Mouse (Mus musculus): ENCODE results near the gene Bsx.
A peak's percentile ranks its signal among the peaks of the same experiment; 100 is the strongest.

Bsx gene

DNA sequence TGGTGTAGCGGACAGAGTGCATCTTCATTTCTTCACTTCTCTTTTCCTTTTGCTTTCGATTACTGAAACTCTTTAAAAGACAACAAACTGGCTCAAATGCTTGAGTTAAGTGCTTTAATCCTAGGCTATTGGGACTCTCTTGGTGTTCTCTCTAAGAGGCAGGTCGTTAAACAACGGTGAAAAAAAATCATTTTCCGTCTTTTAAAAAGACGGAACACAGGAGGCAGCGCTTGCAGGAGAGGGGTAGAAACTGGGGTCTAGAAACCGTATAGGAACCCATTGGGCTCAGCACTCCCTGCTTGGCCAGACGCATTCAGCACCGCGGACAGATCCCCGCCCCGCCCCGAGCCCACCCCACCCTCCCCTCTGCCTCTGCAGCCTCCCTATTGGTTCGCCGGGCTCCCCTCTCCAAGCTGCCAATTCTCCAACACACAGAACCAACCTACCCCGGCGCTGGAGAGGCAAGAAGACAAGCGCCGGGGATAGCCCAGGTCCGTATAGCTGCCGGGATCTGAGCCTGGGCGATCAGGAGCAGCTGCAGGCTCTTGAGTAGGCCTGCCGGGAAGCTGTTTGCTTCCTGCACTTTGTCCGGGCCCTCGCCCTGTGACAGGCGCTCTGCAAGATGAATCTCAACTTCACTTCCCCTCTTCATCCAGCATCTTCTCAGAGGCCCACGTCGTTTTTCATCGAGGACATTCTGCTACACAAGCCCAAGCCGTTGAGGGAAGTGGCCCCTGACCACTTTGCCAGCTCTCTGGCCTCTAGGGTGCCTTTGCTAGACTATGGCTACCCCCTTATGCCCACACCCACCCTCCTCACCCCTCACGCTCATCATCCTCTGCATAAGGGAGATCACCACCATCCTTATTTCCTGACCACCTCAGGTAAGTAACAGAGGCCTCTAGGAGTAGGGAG, at the start of gene Bsx:
TSS of gene Bsx (plus strand) at position 572 of the 915 bp plus-strand sequence.
- DNase-seq: peak; percentile 86

DNA sequence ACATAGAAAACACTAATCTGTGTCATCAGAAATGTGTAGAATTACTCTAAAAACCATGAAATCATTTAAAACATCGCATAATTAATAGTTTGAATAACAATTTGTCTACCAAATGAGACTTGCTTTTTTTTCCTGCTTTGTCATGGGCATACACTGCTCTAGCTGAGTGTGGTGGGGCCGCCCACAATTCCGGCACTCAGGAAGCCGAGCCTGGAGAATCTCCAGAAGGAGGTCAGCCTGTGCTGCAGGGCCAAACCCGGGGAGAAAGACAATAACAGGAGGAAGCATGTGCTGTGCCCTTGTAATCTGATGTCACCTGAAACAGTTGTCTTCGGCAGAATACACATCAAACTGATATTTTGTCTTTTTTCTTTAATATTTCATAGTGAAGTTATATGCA, 48.3 kb upstream of the Bsx start:
- peak; percentile 19 for DNase-seq

DNA sequence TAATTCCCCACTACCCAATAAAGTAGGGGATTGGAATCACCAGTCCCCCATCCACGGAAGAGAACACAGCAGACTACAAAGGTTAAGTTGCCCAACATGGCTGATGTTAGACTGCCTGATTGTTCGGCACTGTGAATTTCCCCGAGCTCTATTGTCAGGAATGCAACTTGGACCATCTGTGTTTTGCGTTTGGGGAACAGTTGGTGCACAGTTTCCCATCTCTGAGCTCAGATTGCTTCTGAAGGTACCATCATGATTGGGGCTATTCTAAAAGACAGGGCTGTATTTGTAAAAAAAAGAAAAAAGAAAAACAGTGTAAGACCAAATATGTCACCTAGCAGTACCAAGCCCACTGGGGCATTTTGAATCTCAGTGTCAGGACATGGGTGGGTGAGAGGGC, 46.6 kb upstream of the Bsx start:
- DNase-seq: no peak

DNA sequence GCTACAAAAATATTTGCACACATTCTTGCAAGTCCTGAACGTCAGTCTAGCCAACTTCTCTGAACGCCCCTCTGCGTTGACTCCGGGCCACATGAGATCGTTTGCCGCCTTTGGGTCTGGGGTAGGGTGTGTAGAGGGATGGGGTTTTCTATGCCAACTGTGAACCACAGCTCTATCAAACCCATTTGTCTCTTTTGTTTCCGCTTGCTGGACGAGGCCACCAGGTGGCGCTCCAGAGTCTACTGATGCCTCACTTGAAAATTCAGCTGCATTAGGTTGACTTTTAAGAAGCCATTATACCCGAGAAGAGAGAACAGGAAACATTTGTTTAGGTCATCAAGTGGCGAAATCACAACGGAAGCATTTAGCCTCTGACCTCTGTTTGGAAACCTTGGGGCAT, 39.4 kb upstream of the Bsx start:
- peak; percentile 89 for DNase-seq

DNA sequence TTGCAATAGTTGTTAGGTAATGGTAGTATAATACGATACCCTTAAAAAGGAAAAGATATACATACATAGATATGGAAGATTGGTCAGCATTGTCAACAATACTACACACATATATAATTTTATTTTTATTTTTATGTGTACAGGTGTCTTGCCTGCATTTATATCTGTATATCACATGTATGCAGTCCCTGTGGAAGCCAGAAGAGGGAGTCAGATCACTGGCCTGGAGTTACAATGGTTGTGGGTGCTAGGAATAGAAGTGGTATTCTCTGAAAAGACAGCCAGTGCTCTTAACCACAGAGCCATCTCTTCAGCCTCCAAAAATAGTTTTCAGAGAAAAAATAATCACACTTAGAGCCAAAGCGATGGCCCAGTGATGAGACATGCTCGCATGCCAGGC, 37.2 kb upstream of the Bsx start:
- no peak for DNase-seq

DNA sequence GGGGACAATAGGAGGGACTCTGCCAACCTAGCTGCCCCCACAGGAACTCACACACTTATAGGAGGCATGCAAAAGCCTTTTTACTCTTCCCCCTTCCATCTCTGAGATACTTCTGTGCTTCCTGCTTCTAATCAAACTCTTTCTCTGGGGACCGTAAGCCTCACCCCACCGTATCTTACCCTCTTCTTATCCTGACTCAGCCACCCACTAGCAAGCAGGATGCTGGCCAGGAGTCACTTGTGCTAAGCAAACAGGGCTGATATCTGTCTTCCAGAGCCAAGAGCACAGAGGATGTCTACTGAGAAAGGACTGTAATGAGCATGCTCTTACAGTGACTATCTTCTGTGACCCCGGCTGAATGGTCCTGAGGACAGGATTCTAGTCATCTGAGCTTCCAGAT, 34.3 kb upstream of the Bsx start:
- DNase-seq: no peak

DNA sequence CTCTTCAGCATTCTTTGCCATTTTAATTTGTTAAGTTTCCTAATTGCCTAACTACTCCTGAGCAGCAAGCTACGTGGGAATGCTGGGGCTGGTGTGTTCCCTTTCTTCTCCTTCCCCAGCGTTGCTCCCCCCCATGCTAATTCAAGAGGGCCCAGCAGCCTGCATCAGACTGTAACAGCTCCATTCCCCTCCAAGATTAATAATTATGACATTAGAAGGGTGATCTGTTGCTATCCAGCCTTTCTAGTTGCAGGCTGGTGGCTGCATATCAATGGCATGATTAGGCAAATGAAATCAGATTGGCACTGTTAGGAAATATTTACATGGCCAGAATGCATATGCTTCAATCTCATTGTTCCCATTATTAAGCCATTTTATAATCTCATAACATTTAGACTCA, 22.4 kb upstream of the Bsx start:
- DNase-seq: no peak

DNA sequence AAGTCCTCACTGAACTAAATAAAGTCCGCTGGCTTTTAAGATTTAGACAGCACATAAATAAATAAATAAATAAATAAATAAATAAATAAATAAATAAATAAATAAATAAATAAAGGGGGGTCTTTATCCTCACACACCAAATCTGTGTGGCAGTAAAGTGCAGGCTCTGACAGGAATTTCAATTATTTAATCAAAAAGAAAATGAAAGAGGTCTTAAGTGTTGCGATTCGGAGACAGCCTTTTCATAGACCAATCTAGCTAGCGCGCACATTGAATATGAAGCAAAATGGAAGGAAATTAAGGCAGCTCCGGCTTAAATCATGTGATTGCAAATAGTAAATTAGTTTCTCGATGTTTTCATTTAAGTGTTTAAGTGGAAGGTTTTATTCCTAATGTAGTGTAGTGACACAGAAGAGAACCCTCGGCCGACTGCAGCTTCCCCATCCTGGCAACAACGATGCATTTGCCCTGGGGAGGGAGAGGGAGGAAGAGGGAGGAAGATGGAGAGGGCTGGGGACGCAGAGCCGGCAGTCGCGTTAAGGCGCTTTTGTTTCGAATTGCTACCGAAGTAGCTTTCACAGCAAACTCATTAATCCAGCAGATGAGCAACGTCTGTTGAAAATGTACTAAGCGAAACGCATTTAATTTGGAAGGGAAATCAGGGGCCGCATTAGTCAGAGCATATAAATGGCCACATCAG, 15.3 kb upstream of the Bsx start:
- peak; percentile 59 for DNase-seq

DNA sequence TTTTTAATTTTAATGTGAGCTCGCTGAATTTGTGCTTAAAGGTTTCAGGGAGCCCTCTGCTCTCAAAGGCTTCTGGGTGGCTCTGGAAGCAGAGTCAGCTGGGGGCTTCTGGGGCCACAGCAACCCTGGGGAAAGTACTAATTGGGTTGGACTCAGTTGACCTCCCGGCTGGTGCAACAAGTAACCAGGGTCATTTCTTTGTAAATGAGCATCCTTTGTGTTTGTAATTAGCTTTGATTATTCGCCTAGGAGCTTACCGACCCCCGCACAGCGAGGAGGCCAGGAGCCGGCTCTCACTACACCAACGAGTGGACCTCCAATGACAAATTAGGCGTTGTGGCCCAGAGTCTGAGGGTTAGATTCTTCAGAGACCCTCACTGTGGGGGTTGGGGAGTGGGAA, 14.7 kb upstream of the Bsx start:
- peak; percentile 38 for DNase-seq

DNA sequence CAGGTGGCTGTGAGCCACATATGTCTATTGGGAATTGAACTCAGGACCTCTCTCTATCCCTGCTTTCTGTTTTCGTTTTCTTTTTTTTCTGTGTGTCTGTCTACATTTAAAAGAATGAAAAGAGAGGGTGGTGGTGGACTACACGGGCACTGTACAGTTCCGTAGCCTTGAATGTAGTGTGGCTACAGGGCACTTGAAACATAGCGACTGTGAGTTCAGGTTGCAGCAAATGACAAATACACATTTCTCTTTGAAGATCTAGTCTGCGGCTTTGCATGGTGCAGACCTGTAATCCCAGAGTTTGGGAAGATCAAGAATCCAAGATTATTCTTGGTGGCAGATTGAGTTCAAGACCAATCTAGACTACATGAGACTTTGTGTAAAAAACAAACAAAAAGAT, 3.6 kb upstream of the Bsx start:
- no peak for DNase-seq

DNA sequence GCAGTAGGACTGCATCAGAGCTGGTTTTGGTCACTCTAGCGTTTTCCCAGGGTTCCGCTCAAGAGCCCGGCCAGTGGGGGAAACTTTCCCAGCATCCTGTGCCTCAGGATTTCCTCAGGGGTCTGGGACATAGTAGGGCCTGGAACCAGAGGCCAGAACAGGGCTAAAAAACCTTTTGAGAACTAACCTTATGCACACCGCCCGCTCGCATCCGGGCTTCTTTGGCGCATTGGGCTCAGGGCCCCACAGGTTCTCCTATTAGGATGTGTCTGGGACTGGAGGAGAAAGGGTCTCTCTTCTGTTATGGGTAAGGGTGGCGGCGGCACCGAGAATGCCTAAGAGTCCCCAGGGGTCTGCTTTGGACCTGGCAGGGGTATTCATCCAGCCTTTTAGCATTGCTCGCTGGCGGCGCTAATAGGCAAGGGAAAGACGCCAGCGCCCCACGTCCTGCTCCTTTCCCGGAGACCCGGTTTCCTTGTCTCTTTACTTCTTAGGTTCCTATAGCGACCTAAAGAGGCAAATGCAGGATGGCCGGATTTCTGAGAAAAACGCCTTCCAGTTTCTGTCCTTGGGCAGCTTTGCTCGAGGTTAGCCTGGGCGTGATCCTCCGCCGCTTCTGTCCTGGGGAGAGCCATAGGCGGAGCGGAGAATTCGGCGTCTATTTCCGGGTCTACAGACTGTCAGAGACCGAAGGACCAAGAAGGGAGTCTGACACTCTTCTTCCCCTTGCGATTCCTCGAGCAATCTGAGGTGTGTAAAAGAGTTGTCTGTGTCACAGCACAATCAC, 2.4 kb upstream of the Bsx start:
- DNase-seq: no peak

DNA sequence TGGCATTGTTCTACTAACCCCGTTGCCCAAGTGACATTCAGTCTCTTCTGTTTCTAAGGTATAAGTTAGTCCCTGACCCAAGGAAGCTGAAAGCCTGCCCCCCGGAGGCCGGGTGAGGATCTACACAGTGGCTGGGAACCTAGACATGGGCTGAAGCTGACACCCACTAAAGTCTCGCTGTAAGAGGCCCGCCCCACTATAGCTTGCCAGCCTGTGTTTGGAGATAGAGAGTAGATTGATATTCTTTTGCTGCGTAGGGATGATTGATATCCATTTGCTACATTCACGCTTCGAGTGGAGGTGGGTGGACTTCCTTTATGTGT, 1.8 kb upstream of the Bsx start:
- DNase-seq: no peak

DNA sequence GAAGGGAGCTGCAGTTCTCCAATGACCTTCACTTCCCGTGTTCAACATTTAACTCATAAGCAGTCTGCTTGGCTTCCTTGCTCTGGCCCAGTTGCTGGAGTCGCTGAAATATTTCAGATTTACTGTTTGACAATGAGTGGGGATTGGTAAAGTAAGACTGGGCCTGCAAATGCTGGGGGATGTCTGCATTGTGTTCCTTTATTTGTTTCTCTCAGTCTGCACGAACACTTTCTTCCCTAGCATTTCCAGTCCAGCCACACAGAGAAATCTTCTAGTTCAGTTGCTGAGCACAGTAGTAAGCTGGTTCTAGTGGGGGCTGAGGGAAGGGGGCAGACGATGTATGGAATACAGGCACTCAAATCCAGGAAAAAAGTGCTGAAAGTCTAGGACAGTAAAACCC, 1.0 kb downstream of the Bsx start:
- DNase-seq: no peak

DNA sequence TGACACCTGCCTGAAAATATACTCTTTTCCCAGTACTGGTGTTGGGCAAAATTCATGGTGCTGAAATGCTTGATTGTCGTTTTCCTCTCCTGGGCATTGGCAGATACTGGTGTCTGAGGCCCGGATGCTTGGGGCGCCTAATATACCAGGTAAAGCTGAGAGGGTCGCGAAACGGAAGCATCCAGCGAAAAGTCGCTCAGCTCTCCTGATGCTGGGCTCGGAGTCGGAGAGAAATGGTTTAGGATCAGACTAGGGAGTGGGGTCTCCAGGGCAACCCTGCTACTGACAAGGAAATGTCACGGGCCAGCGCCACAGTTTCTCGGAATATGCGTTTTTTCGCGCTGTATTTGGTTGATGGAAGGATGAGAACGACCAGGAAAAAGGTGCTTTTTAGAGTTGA, 1.5 kb downstream of the Bsx start:
- no peak for DNase-seq

DNA sequence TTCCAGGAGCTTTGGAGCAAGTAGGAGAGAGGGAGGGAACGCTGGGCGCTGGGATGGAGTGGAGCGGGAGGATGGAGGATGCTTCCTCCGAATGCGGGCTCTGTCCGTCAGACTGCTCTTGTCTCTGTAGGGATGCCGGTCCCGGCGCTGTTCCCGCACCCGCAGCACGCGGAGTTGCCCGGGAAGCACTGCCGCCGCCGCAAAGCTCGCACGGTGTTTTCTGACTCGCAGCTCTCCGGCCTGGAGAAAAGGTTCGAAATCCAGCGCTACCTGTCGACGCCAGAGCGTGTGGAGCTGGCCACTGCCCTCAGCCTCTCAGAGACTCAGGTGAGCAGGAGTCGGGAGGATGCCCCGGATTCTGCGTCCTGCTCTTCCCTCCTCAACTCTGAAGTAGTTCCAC, 2.2 kb downstream of the Bsx start:
- no peak for DNase-seq

DNA sequence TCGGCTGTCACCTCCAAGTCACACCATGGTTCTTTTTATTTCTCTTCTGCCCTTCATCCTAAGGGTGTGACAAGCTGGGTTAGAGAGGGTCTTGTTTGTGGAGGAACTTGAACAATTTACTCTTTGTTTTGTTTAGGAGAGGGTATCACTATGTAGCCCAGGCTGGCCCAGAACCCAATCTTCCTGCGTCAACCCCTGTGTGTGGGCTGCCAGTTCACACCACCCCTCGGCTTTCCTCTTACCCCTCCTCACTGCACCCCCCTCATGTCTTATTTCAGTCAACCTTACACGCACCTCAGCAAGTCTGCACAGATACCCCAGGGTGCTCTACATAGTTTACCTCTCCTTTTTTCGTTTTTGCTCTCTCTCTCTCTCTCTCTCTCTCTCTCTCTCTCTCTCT, 2.8 kb downstream of the Bsx start:
- DNase-seq: no peak

DNA sequence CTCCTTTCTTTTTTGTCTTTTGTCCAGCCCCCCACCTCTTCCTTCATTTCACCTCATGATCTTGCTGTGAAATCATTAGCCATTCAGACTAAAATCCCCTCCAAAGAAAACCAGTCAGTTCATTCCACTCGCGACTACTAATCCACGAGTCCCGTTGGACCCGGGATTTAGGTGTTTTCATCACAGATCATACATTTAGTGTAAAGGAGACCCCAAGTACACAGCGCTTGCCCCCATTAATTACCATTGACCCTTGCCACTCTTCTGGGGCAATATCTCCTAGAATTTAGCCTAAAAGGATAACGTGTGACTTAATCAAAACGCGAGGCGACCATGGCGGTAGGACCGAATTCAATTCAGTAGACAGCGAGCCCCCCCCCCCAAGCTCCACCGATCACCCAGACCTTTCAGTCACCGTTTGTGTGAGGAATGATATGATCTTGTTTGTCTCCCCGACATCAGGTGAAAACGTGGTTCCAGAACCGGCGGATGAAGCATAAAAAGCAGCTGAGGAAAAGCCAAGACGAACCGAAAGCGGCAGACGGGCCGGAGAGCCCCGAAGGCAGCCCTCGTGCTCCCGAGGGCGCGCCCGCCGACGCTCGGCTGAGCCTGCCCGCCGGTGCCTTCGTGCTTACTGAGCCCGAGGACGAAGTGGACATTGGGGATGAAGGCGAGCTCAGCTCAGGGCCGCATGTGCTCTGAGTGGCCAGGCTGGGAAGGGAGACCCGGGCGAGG, 3.4 kb downstream of the Bsx start:
- DNase-seq: peak; percentile 58

DNA sequence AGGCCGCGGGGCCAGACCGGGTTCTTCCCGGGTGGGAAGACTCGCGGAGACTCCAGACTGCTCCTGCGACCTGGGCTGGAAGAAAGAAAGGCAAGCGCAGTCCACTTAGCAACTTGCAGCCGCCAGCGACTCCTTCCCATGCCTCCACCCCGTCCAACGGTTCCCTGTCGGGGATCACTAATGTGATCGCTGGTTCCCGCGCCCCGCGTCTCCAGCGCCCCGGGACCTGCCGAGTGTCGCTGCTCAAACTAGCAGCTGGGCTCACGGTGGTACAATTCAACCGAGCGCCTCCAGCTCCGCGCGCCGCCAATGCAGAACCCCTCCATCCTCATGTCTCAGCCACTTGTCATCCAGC, 3.9 kb downstream of the Bsx start:
- peak; percentile 45 for DNase-seq

DNA sequence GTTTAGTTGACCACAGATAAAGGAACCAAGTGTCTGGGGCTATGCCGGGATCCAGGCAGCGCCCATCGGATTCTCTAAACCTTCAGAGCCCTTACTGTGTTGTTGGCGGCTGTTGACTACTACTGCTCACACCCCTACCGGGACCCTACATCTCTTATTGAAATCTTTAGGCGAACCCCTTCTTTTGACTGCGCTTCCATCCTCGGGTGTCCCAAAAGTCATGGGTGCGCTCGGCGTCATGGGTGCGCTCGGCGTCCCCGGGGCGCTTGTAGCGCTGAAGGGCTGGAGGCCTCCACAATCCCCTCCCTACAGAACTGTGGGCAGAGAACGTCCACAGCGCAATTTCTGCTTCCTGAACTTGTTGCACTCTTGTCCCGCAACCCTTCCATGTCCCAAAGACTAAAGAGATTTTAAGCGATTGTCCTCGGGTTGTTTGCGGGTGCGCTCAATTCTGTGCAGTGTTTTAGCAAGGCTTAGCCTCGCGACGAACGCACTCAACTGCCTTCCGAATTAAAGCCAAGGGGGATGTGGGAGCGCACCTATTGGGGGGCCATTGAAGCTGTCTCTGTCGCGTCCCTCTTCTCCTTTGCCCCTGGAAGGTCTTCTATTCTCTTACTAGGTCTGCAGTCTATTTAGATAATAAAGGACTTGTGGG, 4.5 kb downstream of the Bsx start:
- DNase-seq: no peak

DNA sequence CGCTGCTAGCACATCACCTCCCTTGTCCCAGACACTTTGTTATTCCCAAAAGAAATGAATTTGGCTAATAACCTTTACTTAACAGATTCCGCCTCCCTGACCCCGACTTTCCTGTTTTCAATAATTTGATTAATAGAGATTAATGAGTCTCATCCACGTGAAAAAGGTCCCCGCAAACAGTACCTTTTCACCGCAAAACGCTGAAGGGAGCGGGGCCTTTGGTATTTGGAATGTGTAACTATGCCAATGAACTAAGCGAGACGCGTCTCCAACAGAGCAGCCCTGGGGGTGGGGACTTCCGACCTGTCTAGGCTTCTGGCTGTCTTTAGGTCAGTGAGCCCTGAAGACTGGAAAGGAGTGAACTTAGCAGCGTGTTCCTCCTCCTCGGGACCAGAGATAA, 5.1 kb downstream of the Bsx start:
- DNase-seq: peak; percentile 45

DNA sequence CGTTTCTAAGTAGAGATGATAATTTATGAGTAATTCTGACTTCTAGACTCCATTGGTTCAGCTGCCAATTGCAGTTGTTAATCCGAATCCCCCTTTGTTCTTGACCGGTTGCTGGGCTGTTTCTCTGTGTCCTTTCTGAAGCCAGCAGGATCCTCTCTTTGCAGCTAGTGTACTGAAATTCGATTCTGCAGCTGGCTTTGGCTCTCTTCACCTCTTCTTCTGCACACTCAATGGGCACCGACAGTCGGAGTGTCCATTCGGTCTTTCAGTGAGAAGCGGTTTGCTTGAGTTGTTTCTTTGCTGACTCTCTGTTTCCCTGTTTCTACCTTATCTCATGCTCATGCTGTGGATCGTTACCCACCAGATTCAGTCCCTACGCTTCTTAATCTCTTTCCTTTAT, 11.7 kb downstream of the Bsx start:
- no peak for DNase-seq

DNA sequence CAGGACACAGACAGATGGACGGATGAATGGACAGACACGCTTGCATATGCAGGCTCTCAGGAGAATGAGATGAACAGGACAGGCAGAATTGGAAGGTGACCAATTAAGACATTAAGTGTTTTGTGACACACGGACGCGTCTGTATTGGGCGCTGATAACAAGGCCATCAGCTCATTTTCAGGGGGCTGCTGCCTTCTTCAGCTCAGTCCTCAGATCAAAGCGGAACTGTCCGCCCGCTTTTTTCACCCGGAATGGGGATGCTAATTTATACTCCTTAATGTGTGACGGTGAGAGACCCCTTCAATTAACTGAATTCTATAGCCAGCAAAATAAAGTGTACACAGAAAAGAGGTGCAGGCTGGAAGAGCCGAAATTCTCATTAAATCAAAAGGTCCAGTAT, 15.5 kb downstream of the Bsx start:
- no peak for DNase-seq

DNA sequence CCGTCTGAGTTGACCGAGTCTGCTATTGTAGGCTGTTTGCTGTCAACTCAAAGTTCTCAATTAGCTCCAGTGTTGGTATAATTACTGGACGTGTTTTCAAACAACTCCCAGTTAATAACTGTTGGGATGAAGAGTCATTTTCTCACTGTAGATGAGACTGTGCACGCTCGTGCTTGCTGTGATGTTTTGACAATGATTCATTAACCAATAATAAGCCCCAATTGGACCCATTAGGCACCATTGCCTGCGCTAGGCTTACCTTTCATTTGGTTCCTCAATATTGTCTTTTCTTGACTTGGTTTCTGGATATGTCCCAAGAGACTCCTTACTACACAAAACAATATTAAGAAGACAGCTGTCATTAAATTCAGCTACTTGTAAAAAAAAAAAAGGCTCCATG, 18.5 kb downstream of the Bsx start:
- DNase-seq: no peak

Measured in embryo, embryonic 11 days (tissue).